Mouse (Mus musculus) cerebellum, adult 2 months (tissue): ENCODE data around the gene Clec18a. TPM values are rescaled to one million over a fixed set of nuclear protein-coding genes. Genes with fewer than 3 reads are reported as not detected.

Source experiments
- DNase-seq, 2 experiments: peaks; one replicate each; pipeline ENCODE4 v3.0.0; 2021
- H3K27ac ChIP-seq: fragments of 200-500 bp; 2 replicates; pipeline ENCODE4 v1.5.1; 2012; ENCODE audit warnings: low read length, control low read depth, inconsistent platforms; ENCODE audit not compliant: insufficient read depth
- H3K27me3 ChIP-seq: fragments of 200-500 bp; 2 replicates; pipeline ENCODE4 v1.6.1; 2012; ENCODE audit warnings: inconsistent platforms, mild to moderate bottlenecking, low read length, moderate library complexity; ENCODE audit not compliant: control insufficient read depth, insufficient read depth
- H3K4me1 ChIP-seq: fragments of 200-500 bp; 2 replicates; pipeline ENCODE4 v1.6.1; 2011; ENCODE audit warnings: low read length; ENCODE audit not compliant: control insufficient read depth, insufficient read depth
- H3K4me3 ChIP-seq: fragments of 200-500 bp; replicated peaks from 2 replicates; pipeline ENCODE3; 2011; ENCODE audit warnings: mild to moderate bottlenecking, low read depth, low read length, control low read depth; ENCODE audit not compliant: insufficient read depth
- CTCF ChIP-seq: fragments of 200-500 bp; IDR thresholded peaks from 2 replicates; pipeline ENCODE4 v1.5.1; 2011; ENCODE audit warnings: low read depth, mild to moderate bottlenecking, control low read depth, low read length, moderate library complexity, borderline replicate concordance; ENCODE audit not compliant: insufficient read depth
- POLR2A ChIP-seq: fragments of 200-500 bp; IDR thresholded peaks from 2 replicates; pipeline ENCODE4 v1.6.1; 2011; ENCODE audit warnings: low read length, control low read depth, borderline replicate concordance; ENCODE audit not compliant: insufficient read depth
- WGBS: fragments of 180-500 bp; shearing (Covaris S2); methylation state at CpG from one replicate; pipeline ENCODE4 v1.1.7; 2018; 5-methylcytosine and 5-hydroxymethylcytosine counted together
- polyA plus RNA-seq: library from polyadenylated mRNA; depleted of rRNA; stranded (reverse); fragments of >200 nt; gene quantifications from 2 replicates; pipeline ENCODE4 v1.2.3, GENCODE M21; 2012

Gene Clec18a
- polyA plus RNA-seq, 1 experiment: 0.41 TPM

DNA sequence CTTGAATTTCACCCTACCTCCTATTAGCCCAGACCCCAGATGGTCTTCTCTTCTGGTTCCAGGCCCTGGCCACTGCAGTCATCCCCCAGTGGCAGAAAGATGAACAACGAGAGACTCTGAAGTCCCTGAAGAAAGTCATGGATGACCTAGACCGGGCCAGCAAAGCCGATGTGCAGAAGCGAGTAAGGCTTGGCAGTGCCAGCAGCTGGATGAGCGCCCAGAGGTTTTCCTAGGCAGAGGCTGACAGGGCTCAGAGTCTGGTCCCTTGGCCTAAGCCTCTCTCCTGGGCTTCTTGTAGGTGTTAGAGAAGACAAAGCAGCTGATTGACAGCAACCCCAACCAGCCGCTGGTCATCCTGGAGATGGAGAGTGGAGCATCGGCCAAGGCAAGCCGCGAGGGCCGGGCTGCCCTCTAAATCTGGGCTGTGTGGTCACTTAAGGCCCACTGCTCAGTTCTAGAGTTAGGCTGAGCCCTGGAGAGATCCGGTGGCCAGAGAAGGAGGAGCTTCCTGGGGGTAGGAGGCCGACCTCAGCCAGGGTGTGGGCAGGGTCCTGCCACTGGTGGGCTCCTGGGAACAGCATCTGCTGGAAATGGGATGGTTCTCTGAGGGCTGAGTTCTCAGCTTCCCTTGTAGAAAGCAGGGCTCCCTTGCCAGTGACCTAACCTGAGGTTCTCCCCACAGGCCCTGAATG, 38.3 kb downstream of the Clec18a start:
- WGBS: 61% methylated on average over 12 of the region's 12 CpGs
- TF ChIP-seq POLR2A (no peak), CTCF (no peak)
- no peaks in the 10 kb centered on the region for H3K27me3 ChIP-seq
- H3K27ac ChIP-seq: no peak overlapping the region
- H3K4me3 ChIP-seq: no peak overlapping the region
- no peak for DNase-seq
- H3K4me1 ChIP-seq: no peaks in the 10 kb centered on the region

GRCm38 (mm10) chr8:111049106-111049505, 43.1 kb downstream of the Clec18a start:
- no peak for DNase-seq
- WGBS: 95% methylated on average over 7 of the region's 7 CpGs
- no peak overlapping the region for H3K4me3 ChIP-seq
- TF ChIP-seq CTCF (no peak), POLR2A (no peak)
- no peaks in the 10 kb centered on the region for H3K4me1 ChIP-seq
- H3K27ac ChIP-seq: no peak overlapping the region
- no peaks in the 10 kb centered on the region for H3K27me3 ChIP-seq

DNA sequence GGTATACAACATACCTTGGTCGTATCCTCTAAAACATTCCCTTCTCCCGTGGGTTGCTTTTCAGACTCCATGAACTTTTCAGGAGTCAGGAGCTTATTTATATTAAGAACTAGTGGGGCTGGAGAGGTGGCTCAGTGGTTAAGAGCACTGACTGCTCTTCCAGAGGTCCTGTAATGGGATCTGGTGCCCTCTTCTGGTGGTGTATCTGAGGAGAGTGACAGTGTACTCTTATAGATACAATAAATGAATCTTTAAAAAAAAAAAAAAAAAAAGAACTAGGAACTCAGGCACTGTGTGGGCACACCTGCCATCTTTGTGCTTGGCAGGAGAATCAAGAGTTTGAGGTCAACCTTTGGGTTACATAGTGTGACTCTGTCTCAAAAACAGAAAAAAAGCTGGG, 43.5 kb downstream of the Clec18a start:
- H3K4me3 ChIP-seq: no peak overlapping the region
- TF ChIP-seq POLR2A (no peak), CTCF (no peak)
- no peak for DNase-seq
- no peaks in the 10 kb centered on the region for H3K27me3 ChIP-seq
- H3K27ac ChIP-seq: no peak overlapping the region
- 92% methylated on average over 2 of the region's 2 CpGs for WGBS
- H3K4me1 ChIP-seq: no peaks in the 10 kb centered on the region

- TF ChIP-seq POLR2A: no peak
- peak; percentile 21; the same call in 1 of the 2 replicates for TF ChIP-seq CTCF
- Histone ChIP-seq H3K27me3 (no peaks in the 10 kb centered on the region), H3K4me1 (no peaks in the 10 kb centered on the region), H3K4me3 (no peak overlapping the region), H3K27ac (no peak overlapping the region)
- DNase-seq: no peak
- WGBS: 31% methylated on average over 2 of the region's 2 CpGs
These were observed 48.1 kb downstream of the Clec18a start for GRCm38 (mm10) chr8:111044003-111044734.

GRCm38 (mm10) chr8:111042546-111042945, 49.7 kb downstream of the Clec18a start:
- DNase-seq: no peak
- no peaks in the 10 kb centered on the region for H3K4me1 ChIP-seq
- H3K27ac ChIP-seq: no peak overlapping the region
- no peaks in the 10 kb centered on the region for H3K27me3 ChIP-seq
- 93% methylated on average over 19 of the region's 19 CpGs for WGBS
- TF ChIP-seq POLR2A (no peak), CTCF (no peak)
- no peak overlapping the region for H3K4me3 ChIP-seq

DNA sequence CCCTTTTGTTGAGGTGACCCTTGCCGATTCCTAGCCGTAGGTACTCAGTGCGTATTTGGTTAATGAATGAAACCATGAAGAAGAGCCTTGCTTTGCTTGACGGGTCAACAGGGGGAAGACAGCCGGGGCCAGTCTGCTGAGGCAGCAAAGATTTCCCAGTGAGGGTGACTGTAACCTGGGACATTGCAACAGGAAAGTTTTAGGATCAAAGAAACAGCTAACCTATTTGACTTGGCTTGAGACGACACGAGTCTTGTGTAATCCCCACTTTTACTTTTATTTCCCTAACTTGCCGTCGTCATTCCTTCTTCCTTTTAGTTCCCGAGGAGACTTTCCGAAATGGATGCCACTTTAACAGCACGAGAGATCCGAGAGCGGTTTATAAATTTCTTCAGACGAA, 55.6 kb downstream of the Clec18a start:
- Histone ChIP-seq H3K27ac (no peak overlapping the region), H3K4me3 (no peak overlapping the region), H3K4me1 (peaks cover 3% of the 10 kb centered on the region; the same call in 1 of the 2 replicates), H3K27me3 (no peaks in the 10 kb centered on the region)
- WGBS: 93% methylated on average over 15 of the region's 15 CpGs
- TF ChIP-seq CTCF (no peak), POLR2A (no peak)
- DNase-seq: no peak

GRCm38 (mm10) chr8:111034276-111034675, 58.0 kb downstream of the Clec18a start:
- 15% methylated on average over 12 of the region's 12 CpGs for WGBS
- no peak for DNase-seq
- H3K27me3 ChIP-seq: no peaks in the 10 kb centered on the region
- no peak for TF ChIP-seq POLR2A
- TF ChIP-seq CTCF: no peak
- H3K4me3 ChIP-seq: peak overlapping the region; percentile 94
- peak overlapping the region; percentile 72; the same call in 1 of the 2 replicates for H3K27ac ChIP-seq
- peaks cover 3% of the 10 kb centered on the region; the same call in 1 of the 2 replicates for H3K4me1 ChIP-seq

DNA sequence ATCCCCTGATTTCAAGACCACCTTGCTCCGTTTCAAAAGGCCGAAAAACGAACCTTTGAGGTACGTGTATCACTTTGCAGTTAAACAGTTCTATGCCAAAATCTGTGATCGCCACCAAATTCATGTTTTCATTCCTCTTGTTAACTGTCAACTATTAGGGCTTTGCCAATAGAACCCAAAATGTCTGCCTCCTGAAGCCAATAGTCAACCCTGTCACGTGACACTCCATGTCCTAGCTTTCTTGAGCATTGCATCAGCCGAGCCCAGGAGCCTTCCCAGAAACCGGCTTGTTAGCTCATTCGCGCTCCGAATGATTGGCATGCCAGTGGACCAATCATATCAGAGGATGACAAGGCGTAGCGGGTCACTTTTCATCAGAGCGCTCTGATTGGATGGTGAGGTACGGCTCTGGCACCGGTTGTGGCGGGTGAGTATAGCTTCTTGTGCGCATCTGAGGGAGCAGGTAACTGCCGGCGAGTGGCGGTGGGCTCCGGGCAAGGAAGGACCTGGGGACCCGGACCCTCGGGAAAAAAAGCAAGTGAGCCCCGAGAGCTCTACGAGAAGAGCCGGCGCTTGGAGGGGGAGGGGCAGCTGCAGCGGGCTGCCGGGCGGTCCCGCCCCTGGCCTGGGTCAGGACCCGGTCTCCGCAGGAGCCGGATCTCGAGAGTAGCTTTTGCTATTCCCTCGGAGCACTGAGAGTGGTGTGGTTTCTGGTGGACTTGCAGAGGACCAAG, 58.6 kb downstream of the Clec18a start:
- Histone ChIP-seq H3K27ac (peak overlapping the region; percentile 72), H3K4me1 (peaks cover 3% of the 10 kb centered on the region; the same call in 1 of the 2 replicates), H3K4me3 (peak overlapping the region; percentile 94), H3K27me3 (no peaks in the 10 kb centered on the region)
- peak; percentile 97 to 100 for DNase-seq
- 7% methylated on average over 37 of the region's 37 CpGs for WGBS
- peak; percentile 60; the same call in 1 of the 2 replicates for TF ChIP-seq POLR2A
- no peak for TF ChIP-seq CTCF
